Mouse (Mus musculus) adrenal gland, postnatal 25 days (tissue): ENCODE results near the gene Dgka. TPM values are rescaled to one million over a fixed set of nuclear protein-coding genes. Genes with fewer than 3 reads are reported as not detected.

Experiments
- total RNA-seq: library from RNA; stranded (reverse); gene quantifications from 2 replicates; pipeline ENCODE4 v1.2.3, GENCODE M21; 2021

Gene Dgka
- total RNA-seq, 1 experiment from 2014 or later = 17.6 TPM

Other genes starting within 250 kb of the Dgka start
- gene Myl6b, start 246.2 kb downstream of the Dgka start, total RNA-seq = 5.0 and 6.9 TPM in 2 replicates
- 18.1 and 22.9 TPM in 2 replicates for gene Esyt1, start 219.0 kb downstream of the Dgka start, total RNA-seq
- 9.1 and 13.6 TPM in 2 replicates for gene Zc3h10, start 197.1 kb downstream of the Dgka start, total RNA-seq
- gene Rpl41, start 195.6 kb downstream of the Dgka start, total RNA-seq = 2,617 and 2,671 TPM in 2 replicates
- 83.8 and 97.6 TPM in 2 replicates for gene Pa2g4, start 178.9 kb downstream of the Dgka start, total RNA-seq
- gene Erbb3, start 155.2 kb downstream of the Dgka start, total RNA-seq = 2.8 and 3.8 TPM in 2 replicates
- 688 and 827 TPM in 2 replicates for gene Rps26, start 118.1 kb downstream of the Dgka start, total RNA-seq
- gene Ikzf4, start 98.9 kb downstream of the Dgka start, total RNA-seq = 1.5 and 2.0 TPM in 2 replicates
- gene Suox, start 70.8 kb downstream of the Dgka start, total RNA-seq = 18.8 and 21.1 TPM in 2 replicates
- 106 and 124 TPM in 2 replicates for gene Rab5b, start 48.6 kb downstream of the Dgka start, total RNA-seq
- gene Pmel, start 40.7 kb downstream of the Dgka start, total RNA-seq = 1.5 and 2.2 TPM in 2 replicates
- gene Cdk2, start 39.8 kb downstream of the Dgka start, total RNA-seq = 27.4 and 29.0 TPM in 2 replicates
- 19.5 and 25.2 TPM in 2 replicates for gene Pym1, start 3.0 kb upstream of the Dgka start, total RNA-seq
- gene Mmp19, start 46.1 kb upstream of the Dgka start, total RNA-seq = 38.6 and 46.9 TPM in 2 replicates
- gene Dnajc14, start 59.2 kb upstream of the Dgka start, total RNA-seq = 57.1 and 79.6 TPM in 2 replicates
- gene Tmem198b, start 59.5 kb upstream of the Dgka start, total RNA-seq = 8.8 and 13.8 TPM in 2 replicates
- gene Sarnp, start 72.5 kb upstream of the Dgka start, total RNA-seq = 54.6 and 63.2 TPM in 2 replicates
- 48.5 and 49.1 TPM in 2 replicates for gene Ormdl2, start 76.8 kb upstream of the Dgka start, total RNA-seq
- gene Gdf11, start 146.9 kb upstream of the Dgka start, total RNA-seq = 1.5 and 1.9 TPM in 2 replicates
- gene Cd63, start 156.1 kb upstream of the Dgka start, total RNA-seq = 238 and 302 TPM in 2 replicates
- gene Rdh5, start 178.0 kb upstream of the Dgka start, total RNA-seq = 7.7 and 15.9 TPM in 2 replicates
- gene Bloc1s1, start 179.2 kb upstream of the Dgka start, total RNA-seq = 189 and 195 TPM in 2 replicates
- gene Itga7, start 189.0 kb upstream of the Dgka start, total RNA-seq = 9.6 and 10.2 TPM in 2 replicates
- 5.7 TPM in 1 of 2 replicates, not detected in the other for gene Mettl7b, start 216.1 kb upstream of the Dgka start, total RNA-seq
- not detected in 2 replicates for gene Olfr9, start 244.6 kb upstream of the Dgka start, total RNA-seq